Mouse (Mus musculus): ENCODE data around the gene Fscn1. TPM values are rescaled to one million over a fixed set of nuclear protein-coding genes. Genes with fewer than 3 reads are reported as not detected.

The Fscn1 gene
- polyA plus RNA-seq, 1 experiment from 2014 or later, result 175 TPM

- H3K9me3 ChIP-seq (replicated peaks; ENCODE audit: low read length), result no peaks in the 10 kb centered on the region
- peaks cover 7% of the 10 kb centered on the region; the same call in 1 of the 2 replicates for H3K4me1 ChIP-seq (replicated peaks; ENCODE audit: insufficient read depth, low read length)
- H3K27me3 ChIP-seq (ENCODE audit: insufficient read depth, low read length), result no peaks in the 10 kb centered on the region
- H3K36me3 ChIP-seq (ENCODE audit: insufficient read depth, low read length), result no peaks in the 10 kb centered on the region
- H3K4me3 ChIP-seq (replicated peaks; ENCODE audit: low read depth, low read length), result no peak overlapping the region
- ATAC-seq (replicated peaks; ENCODE audit: low FRiP score, low read depth) (no peak), DNase-seq (ENCODE audit: low spot score) (no peak)
- WGBS, result 91% methylated on average over 14 of the region's 14 CpGs
- no peak overlapping the region for H3K27ac ChIP-seq
- no peak for TF ChIP-seq CTCF (IDR thresholded peaks at IDR 0.05; ENCODE audit: low read depth)
- H3K4me2 ChIP-seq (ENCODE audit: low read length), result no peak overlapping the region
- H3K9ac ChIP-seq (ENCODE audit: low read depth, low read length), result no peak overlapping the region
Observed at GRCm38 (mm10) chr5:142958464-142958863, 1.7 kb upstream of the Fscn1 start.

GRCm38 (mm10) chr5:142959156-142959555 is 987 bp upstream of the Fscn1 start:
- no peaks in the 10 kb centered on the region for H3K36me3 ChIP-seq (ENCODE audit: insufficient read depth, low read length)
- ATAC-seq (replicated peaks; ENCODE audit: low FRiP score, low read depth), result no peak
- no peak overlapping the region for H3K4me2 ChIP-seq (ENCODE audit: low read length)
- no peaks in the 10 kb centered on the region for H3K27me3 ChIP-seq (ENCODE audit: insufficient read depth, low read length)
- no peak for DNase-seq (ENCODE audit: low spot score)
- no peak overlapping the region for H3K4me3 ChIP-seq (replicated peaks; ENCODE audit: low read depth, low read length)
- 79% methylated on average over 4 of the region's 4 CpGs for WGBS
- H3K9me3 ChIP-seq (replicated peaks; ENCODE audit: low read length), result no peaks in the 10 kb centered on the region
- TF ChIP-seq CTCF (IDR thresholded peaks at IDR 0.05; ENCODE audit: low read depth), result no peak
- H3K9ac ChIP-seq (ENCODE audit: low read depth, low read length), result no peak overlapping the region
- peaks cover 14% of the 10 kb centered on the region for H3K4me1 ChIP-seq (replicated peaks; ENCODE audit: insufficient read depth, low read length)
- no peak overlapping the region for H3K27ac ChIP-seq

- WGBS, result 2% methylated on average over 56 of the region's 59 CpGs
Observed at GRCm38 (mm10) chr5:142960775-142961271, 680 bp downstream of the Fscn1 start.

GRCm38 (mm10) chr5:142961398-142961880 is 1.3 kb downstream of the Fscn1 start:
- Histone ChIP-seq H3K4me3 (replicated peaks; ENCODE audit: low read depth, low read length) (peak overlapping the region; percentile 76), H3K4me1 (replicated peaks; ENCODE audit: insufficient read depth, low read length) (peaks cover 18% of the 10 kb centered on the region), H3K27ac (peak overlapping the region; percentile 95), H3K27me3 (ENCODE audit: insufficient read depth, low read length) (no peaks in the 10 kb centered on the region), H3K4me2 (ENCODE audit: low read length) (peak overlapping the region; percentile 82), H3K36me3 (ENCODE audit: insufficient read depth, low read length) (peaks cover under 1% of the 10 kb centered on the region; the same call in 1 of the 2 replicates), H3K9me3 (replicated peaks; ENCODE audit: low read length) (no peaks in the 10 kb centered on the region), H3K9ac (ENCODE audit: low read depth, low read length) (peak overlapping the region; percentile 86)
- ATAC-seq (replicated peaks; ENCODE audit: low FRiP score, low read depth) (peak; percentile 31), DNase-seq (ENCODE audit: low spot score) (peak; percentile 88)
- TF ChIP-seq CTCF (IDR thresholded peaks at IDR 0.05; ENCODE audit: low read depth), result no peak
- WGBS, result 0% methylated on average over 12 of the region's 15 CpGs

More at GRCm38 (mm10) chr5:142960775-142961271, 680 bp downstream of the Fscn1 start:
- peaks cover 18% of the 10 kb centered on the region for H3K4me1 ChIP-seq (replicated peaks; ENCODE audit: insufficient read depth, low read length)
- H3K9ac ChIP-seq (ENCODE audit: low read depth, low read length), result peak overlapping the region; percentile 86
- peak overlapping the region; percentile 76 for H3K4me3 ChIP-seq (replicated peaks; ENCODE audit: low read depth, low read length)
- H3K4me2 ChIP-seq (ENCODE audit: low read length), result peak overlapping the region; percentile 82
- no peaks in the 10 kb centered on the region for H3K27me3 ChIP-seq (ENCODE audit: insufficient read depth, low read length)
- H3K27ac ChIP-seq, result peak overlapping the region; percentile 95
- H3K9me3 ChIP-seq (replicated peaks; ENCODE audit: low read length), result no peaks in the 10 kb centered on the region
- ATAC-seq (replicated peaks; ENCODE audit: low FRiP score, low read depth), result no peak
- TF ChIP-seq CTCF (IDR thresholded peaks at IDR 0.05; ENCODE audit: low read depth), result no peak
- DNase-seq (ENCODE audit: low spot score), result peak; percentile 31
- H3K36me3 ChIP-seq (ENCODE audit: insufficient read depth, low read length), result no peaks in the 10 kb centered on the region

GRCm38 (mm10) chr5:142961881-142962443 is 1.8 kb downstream of the Fscn1 start:
- DNase-seq (ENCODE audit: low spot score), result peak; percentile 94
- peak overlapping the region; percentile 76 for H3K4me3 ChIP-seq (replicated peaks; ENCODE audit: low read depth, low read length)
- H3K36me3 ChIP-seq (ENCODE audit: insufficient read depth, low read length), result peaks cover 3% of the 10 kb centered on the region; the same call in 1 of the 2 replicates
- 5% methylated on average over 43 of the region's 43 CpGs for WGBS
- H3K9me3 ChIP-seq (replicated peaks; ENCODE audit: low read length), result no peaks in the 10 kb centered on the region
- H3K9ac ChIP-seq (ENCODE audit: low read depth, low read length), result peak overlapping the region; percentile 86
- no peak for TF ChIP-seq CTCF (IDR thresholded peaks at IDR 0.05; ENCODE audit: low read depth)
- peak overlapping the region; percentile 82 for H3K4me2 ChIP-seq (ENCODE audit: low read length)
- H3K27ac ChIP-seq, result peak overlapping the region; percentile 95
- peak; percentile 61 for ATAC-seq (replicated peaks; ENCODE audit: low FRiP score, low read depth)
- H3K27me3 ChIP-seq (ENCODE audit: insufficient read depth, low read length), result no peaks in the 10 kb centered on the region
- H3K4me1 ChIP-seq (replicated peaks; ENCODE audit: insufficient read depth, low read length), result peaks cover 18% of the 10 kb centered on the region

- H3K9ac ChIP-seq (ENCODE audit: low read depth, low read length), result peak overlapping the region; percentile 86
- peak overlapping the region; percentile 76 for H3K4me3 ChIP-seq (replicated peaks; ENCODE audit: low read depth, low read length)
- DNase-seq (ENCODE audit: low spot score) (peak; percentile 54), ATAC-seq (replicated peaks; ENCODE audit: low FRiP score, low read depth) (no peak)
- H3K4me2 ChIP-seq (ENCODE audit: low read length), result peak overlapping the region; percentile 82
- WGBS, result 2% methylated on average over 11 of the region's 11 CpGs
- peak overlapping the region; percentile 95 for H3K27ac ChIP-seq
- no peak for TF ChIP-seq CTCF (IDR thresholded peaks at IDR 0.05; ENCODE audit: low read depth)
- H3K27me3 ChIP-seq (ENCODE audit: insufficient read depth, low read length), result no peaks in the 10 kb centered on the region
- no peaks in the 10 kb centered on the region for H3K9me3 ChIP-seq (replicated peaks; ENCODE audit: low read length)
- H3K36me3 ChIP-seq (ENCODE audit: insufficient read depth, low read length), result peaks cover 3% of the 10 kb centered on the region; the same call in 1 of the 2 replicates
- peaks cover 18% of the 10 kb centered on the region for H3K4me1 ChIP-seq (replicated peaks; ENCODE audit: insufficient read depth, low read length)
Observed at GRCm38 (mm10) chr5:142962444-142962961, 2.4 kb downstream of the Fscn1 start.

All from kidney, postnatal 0 days (tissue).